In the genomic region with DNA sequence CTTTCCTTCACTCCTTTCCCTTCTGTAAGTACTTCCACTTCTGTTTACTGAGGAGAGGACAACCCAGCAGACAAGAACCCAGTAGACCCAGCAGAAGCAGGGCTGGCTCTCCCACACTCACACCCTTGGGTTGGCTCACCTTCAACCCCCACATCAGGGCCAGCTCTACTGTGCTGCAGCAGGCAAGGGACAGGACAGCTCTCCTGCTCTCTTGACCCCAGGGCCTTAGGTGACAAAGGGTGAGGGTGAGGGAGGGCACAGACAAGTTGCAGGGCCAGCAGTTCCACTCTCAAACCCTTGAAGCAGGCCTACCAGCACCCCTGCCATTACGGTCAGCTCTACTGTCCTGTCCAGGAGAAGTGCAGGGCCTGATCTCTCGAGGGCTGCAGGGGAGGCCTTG, we compare ENCODE assay signal across 27 mouse cellular contexts.
DNase-seq lines count a peak whose midpoint lies in the region; ATAC-seq and TF ChIP-seq lines count a peak whose summit lies in the region.
"Had no signal": no experiment of that assay in that cellular context is flagged by ENCODE, and none has a peak within 500 bp of the region (broad histone marks: within the 10 kb centered on the region; RNA-seq: fewer than 3 reads in every experiment).

No protein-coding gene starts in this region.

- intact Hi-C loops in heart, postnatal 25 days (cut with DNase I): no loop called here

- H3K27ac ChIP-seq in heart, embryonic 10.5 days: peak overlapping the region; percentile 83
- peak overlapping the region; percentile 93 for H3K27ac ChIP-seq in heart, embryonic 16.5 days (ENCODE audit: low read length)
- no peak overlapping the region for H3K27ac ChIP-seq in liver, adult 2 months (replicated peaks; ENCODE audit: insufficient read depth, low read depth, low read length)
- no peak overlapping the region for H3K27ac ChIP-seq in liver, postnatal 0 days (ENCODE audit: low read depth)
- H3K27ac ChIP-seq in embryonic facial prominence, embryonic 10.5 days (replicated peaks): peak overlapping the region; percentile 60
- H3K27ac ChIP-seq: hindbrain, embryonic 12.5 days; limb, embryonic 12.5 days; liver, embryonic 15.5 days; midbrain, embryonic 12.5 days; neural tube, embryonic 15.5 days; stomach, embryonic 15.5 days had no signal

- no peak overlapping the region for H3K4me3 ChIP-seq in heart, embryonic 10.5 days
- no peak overlapping the region for H3K4me3 ChIP-seq in heart, embryonic 16.5 days (ENCODE audit: low read length)
- H3K4me3 ChIP-seq in liver, adult 2 months (ENCODE audit: insufficient read depth, low read depth, low read length): no peak overlapping the region
- H3K4me3 ChIP-seq in liver, postnatal 0 days (ENCODE audit: low read depth, low read length): no peak overlapping the region
- H3K4me3 ChIP-seq in embryonic facial prominence, embryonic 10.5 days: no peak overlapping the region
- H3K4me3 ChIP-seq: hindbrain, embryonic 12.5 days; limb, embryonic 12.5 days; liver, embryonic 15.5 days; midbrain, embryonic 12.5 days; neural tube, embryonic 15.5 days; stomach, embryonic 15.5 days had no signal

- H3K27me3 ChIP-seq in heart, embryonic 10.5 days (ENCODE audit: insufficient read depth, poor library complexity, severe bottlenecking): no peaks in the 10 kb centered on the region
- no peaks in the 10 kb centered on the region for H3K27me3 ChIP-seq in heart, embryonic 16.5 days (ENCODE audit: control insufficient read depth, insufficient read depth, low read length)
- H3K27me3 ChIP-seq in liver, adult 2 months (ENCODE audit: control insufficient read depth, insufficient read depth, low read length): no peaks in the 10 kb centered on the region
- no peaks in the 10 kb centered on the region for H3K27me3 ChIP-seq in liver, postnatal 0 days (ENCODE audit: insufficient read depth, low read length)
- H3K27me3 ChIP-seq in embryonic facial prominence, embryonic 10.5 days (replicated peaks; ENCODE audit: low read depth, poor library complexity, severe bottlenecking): no peaks in the 10 kb centered on the region
- H3K27me3 ChIP-seq: hindbrain, embryonic 12.5 days; limb, embryonic 12.5 days; liver, embryonic 15.5 days; midbrain, embryonic 12.5 days; neural tube, embryonic 15.5 days; stomach, embryonic 15.5 days had no signal

- TF ChIP-seq CTCF in liver, adult 2 months (IDR thresholded peaks at IDR 0.05; ENCODE audit: low read depth, low read length): 0 out of 2 replicates have a peak, but pooled peaks have one; percentile 1
- no peak for TF ChIP-seq CTCF in liver, postnatal 0 days (IDR thresholded peaks at IDR 0.05; ENCODE audit: low read depth)

- TF ChIP-seq EP300 in liver, postnatal 0 days (IDR thresholded peaks at IDR 0.05; ENCODE audit: low read depth): no peak

- peaks cover 37% of the 10 kb centered on the region for H3K4me1 ChIP-seq in heart, embryonic 10.5 days
- peaks cover 25% of the 10 kb centered on the region for H3K4me1 ChIP-seq in heart, embryonic 16.5 days (ENCODE audit: control insufficient read depth, insufficient read depth, low read length)
- no peaks in the 10 kb centered on the region for H3K4me1 ChIP-seq in liver, adult 2 months (ENCODE audit: control insufficient read depth, insufficient read depth, low read length)
- H3K4me1 ChIP-seq in liver, postnatal 0 days (ENCODE audit: insufficient read depth): no peaks in the 10 kb centered on the region
- H3K4me1 ChIP-seq in embryonic facial prominence, embryonic 10.5 days: peaks cover 45% of the 10 kb centered on the region
- H3K4me1 ChIP-seq: neural tube, embryonic 15.5 days; stomach, embryonic 15.5 days had no signal

- no peaks in the 10 kb centered on the region for H3K79me2 ChIP-seq in liver, adult 2 months (ENCODE audit: control insufficient read depth, insufficient read depth, low read length)

- WGBS in heart, embryonic 10.5 days: 46% methylated on average over 2 of the region's 2 CpGs
- WGBS in heart, embryonic 16.5 days: 58% methylated on average over 2 of the region's 2 CpGs
- WGBS in liver, adult 2 months: 78% methylated on average over 2 of the region's 2 CpGs
- WGBS in liver, postnatal 0 days (ENCODE audit: insufficient replicate concordance): 73% methylated on average over 2 of the region's 2 CpGs
- WGBS in embryonic facial prominence, embryonic 10.5 days: 66% methylated on average over 2 of the region's 2 CpGs

- H3K36me3 ChIP-seq in heart, embryonic 10.5 days: peaks cover 13% of the 10 kb centered on the region
- peaks cover 14% of the 10 kb centered on the region; the same call in 1 of the 2 replicates for H3K36me3 ChIP-seq in heart, embryonic 16.5 days (ENCODE audit: control insufficient read depth, insufficient read depth)
- H3K36me3 ChIP-seq in liver, adult 2 months (ENCODE audit: control insufficient read depth, insufficient read depth, low read length): peaks cover 40% of the 10 kb centered on the region
- peaks cover 30% of the 10 kb centered on the region for H3K36me3 ChIP-seq in liver, postnatal 0 days (replicated peaks; ENCODE audit: insufficient read depth, low read length)
- H3K36me3 ChIP-seq in embryonic facial prominence, embryonic 10.5 days (replicated peaks): peaks cover 7% of the 10 kb centered on the region; the same call in 1 of the 2 replicates
- H3K36me3 ChIP-seq: midbrain, embryonic 12.5 days; neural tube, embryonic 15.5 days; stomach, embryonic 15.5 days had no signal

- no peaks in the 10 kb centered on the region for H3K9me3 ChIP-seq in heart, embryonic 10.5 days
- no peaks in the 10 kb centered on the region for H3K9me3 ChIP-seq in heart, embryonic 16.5 days (replicated peaks; ENCODE audit: control insufficient read depth, low read length)
- no peaks in the 10 kb centered on the region for H3K9me3 ChIP-seq in liver, postnatal 0 days (ENCODE audit: low read length)
- H3K9me3 ChIP-seq in embryonic facial prominence, embryonic 10.5 days: no peaks in the 10 kb centered on the region
- H3K9me3 ChIP-seq: hindbrain, embryonic 12.5 days; limb, embryonic 12.5 days; liver, embryonic 15.5 days; midbrain, embryonic 12.5 days; neural tube, embryonic 15.5 days; stomach, embryonic 15.5 days had no signal

- no peak for DNase-seq in heart, embryonic 10.5 days (ENCODE audit: low spot score)
- no peak for DNase-seq in heart, adult 9 months (ENCODE audit: low spot score in 2 of 2)
- DNase-seq in heart, postnatal 25 days (ENCODE audit: low spot score): no peak
- peak; percentile 56 for DNase-seq in liver, adult 2 months (ENCODE audit: extremely low read depth, low read depth, low spot score)
- DNase-seq in liver, postnatal 0 days: no peak
- no peak for DNase-seq in embryonic facial prominence, embryonic 10.5 days (ENCODE audit: low spot score)
- DNase-seq in urinary bladder, postnatal 14 days (ENCODE audit: low spot score): no peak
- DNase-seq: adrenal gland, postnatal 25 days; cerebellum, adult 9-10 months; forebrain, postnatal 0 days; gastrocnemius, postnatal 36 days; kidney, adult 9 months; kidney, postnatal 36 days; lung, postnatal 4 days; right cerebral cortex, adult 18-20 months; right cerebral cortex, postnatal 4 days; thymus, adult 2 months; thymus, postnatal 4 days had no signal

- TF ChIP-seq POLR2A in liver, adult 2 months (IDR thresholded peaks at IDR 0.05; ENCODE audit: extremely low read depth, insufficient read depth, low read length): no peak

- H3K4me2 ChIP-seq in heart, embryonic 16.5 days (ENCODE audit: low read depth, low read length): peak overlapping the region; percentile 27; the same call in 1 of the 2 replicates
- no peak overlapping the region for H3K4me2 ChIP-seq in liver, postnatal 0 days (ENCODE audit: low read depth, low read length)
- H3K4me2 ChIP-seq: hindbrain, embryonic 12.5 days; limb, embryonic 12.5 days; liver, embryonic 15.5 days; midbrain, embryonic 12.5 days; neural tube, embryonic 15.5 days; stomach, embryonic 15.5 days had no signal

- H3K9ac ChIP-seq in heart, embryonic 16.5 days (ENCODE audit: low read length): peak overlapping the region; percentile 4; the same call in 1 of the 2 replicates
- H3K9ac ChIP-seq in liver, adult 2 months (ENCODE audit: low read depth, low read length): no peak overlapping the region
- H3K9ac ChIP-seq in liver, postnatal 0 days (replicated peaks): no peak overlapping the region
- H3K9ac ChIP-seq: forebrain, postnatal 0 days; hindbrain, embryonic 12.5 days; limb, embryonic 12.5 days; liver, embryonic 15.5 days; midbrain, embryonic 12.5 days; neural tube, embryonic 15.5 days; stomach, embryonic 15.5 days had no signal

- peak; percentile 43; the same call in 1 of the 2 replicates for ATAC-seq in heart, embryonic 16.5 days (replicated peaks; ENCODE audit: extremely low read depth, insufficient read depth, low FRiP score)
- ATAC-seq in liver, postnatal 0 days: no peak
- ATAC-seq: CD4-positive, CD25-positive, alpha-beta regulatory T cell, adult 4 months; forebrain, postnatal 0 days; inflammation-experienced regulatory T-cells, adult 6 months had no signal

Comparison
In these comparisons a context has a peak if more than half of its experiments do, and no peak if none do; other contexts are left out.
1. H3K27ac ChIP-seq: peak in heart, embryonic 10.5 days (single experiment), heart, embryonic 16.5 days (single experiment) and embryonic facial prominence, embryonic 10.5 days (single experiment); none in liver, adult 2 months (single experiment) and liver, postnatal 0 days (single experiment).